Mouse (Mus musculus): ENCODE measurements around the gene Ros1. TPM values are rescaled to one million over a fixed set of nuclear protein-coding genes. Genes with fewer than 3 reads are reported as not detected.
A peak's percentile ranks its signal among the peaks of the same experiment; 100 is the strongest.

Ros1 gene
- polyA plus RNA-seq, 1 experiment from 2014 or later: 1.2 TPM

DNA sequence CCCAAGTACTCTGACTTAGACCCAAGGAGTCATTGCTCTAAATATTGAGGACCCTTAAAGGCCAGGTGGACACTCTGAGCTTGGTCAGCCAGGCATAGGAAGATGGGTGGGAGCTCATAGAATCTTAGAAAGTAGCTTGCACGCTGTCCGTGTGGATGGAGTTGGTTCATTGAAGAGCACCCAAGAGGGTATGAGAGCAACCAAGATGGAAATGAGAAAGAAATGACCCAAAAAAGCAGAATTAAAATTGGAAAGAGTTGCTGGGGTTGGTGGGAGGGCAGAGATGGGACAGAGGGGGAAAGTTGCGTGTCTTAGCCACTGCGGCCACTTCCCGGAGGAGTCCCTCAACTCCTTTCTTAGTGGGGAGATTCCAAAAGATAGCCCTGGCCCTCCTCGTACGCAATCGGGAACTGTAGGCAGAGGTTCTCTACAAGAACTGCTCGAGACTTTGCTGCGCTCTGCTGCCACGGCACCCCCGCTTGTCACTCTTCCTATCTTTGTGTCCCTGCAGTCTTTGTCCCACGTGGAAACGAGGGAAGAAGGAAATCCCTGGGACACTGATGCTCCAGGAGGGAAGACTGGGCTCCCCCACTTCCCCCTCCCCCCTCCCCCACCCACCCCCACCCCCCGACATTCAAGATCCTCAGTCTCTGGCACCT, 173.2 kb downstream of the Ros1 start:
- Histone ChIP-seq H3K27me3 (ENCODE audit: control insufficient read depth, insufficient read depth, low read length) (peaks cover 57% of the 10 kb centered on the region), H3K9me3 (replicated peaks; ENCODE audit: control insufficient read depth, low read length) (no peaks in the 10 kb centered on the region), H3K4me3 (replicated peaks; ENCODE audit: low read length) (peak overlapping the region; percentile 48), H3K4me1 (ENCODE audit: control insufficient read depth, insufficient read depth, low read length) (peaks cover 7% of the 10 kb centered on the region), H3K4me2 (ENCODE audit: low read depth, low read length) (peak overlapping the region; percentile 62), H3K27ac (ENCODE audit: low read length) (no peak overlapping the region), H3K36me3 (ENCODE audit: control insufficient read depth, insufficient read depth, low read length) (no peaks in the 10 kb centered on the region), H3K9ac (ENCODE audit: low read length) (no peak overlapping the region)
- 1% methylated on average over 14 of the region's 15 CpGs for WGBS
- ATAC-seq (ENCODE audit: insufficient read depth, low FRiP score): no peak; the same call in 1 of the 2 replicates

DNA sequence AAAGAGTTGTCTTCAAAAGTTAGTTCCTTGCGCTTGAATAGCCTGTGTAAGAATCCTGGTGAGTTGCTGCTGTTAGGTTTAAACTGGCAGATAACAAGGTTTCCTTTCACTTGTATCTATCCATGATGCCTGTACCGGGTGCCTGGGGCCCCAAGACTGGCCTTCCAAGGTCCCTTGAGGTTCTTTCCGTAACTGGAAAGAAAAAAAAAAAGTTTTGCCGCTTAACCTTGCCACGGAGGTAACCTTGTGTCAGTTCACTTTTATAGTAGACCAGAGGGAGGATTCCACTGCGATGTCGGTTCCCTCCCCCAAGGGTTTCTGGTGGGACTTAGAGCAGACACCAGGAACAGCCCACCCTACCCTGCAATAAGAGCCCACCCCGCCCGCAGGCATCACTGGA, 173.8 kb downstream of the Ros1 start:
- 2% methylated on average over 9 of the region's 9 CpGs for WGBS
- Histone ChIP-seq H3K36me3 (ENCODE audit: control insufficient read depth, insufficient read depth, low read length) (no peaks in the 10 kb centered on the region), H3K9ac (ENCODE audit: low read length) (no peak overlapping the region), H3K4me2 (ENCODE audit: low read depth, low read length) (no peak overlapping the region), H3K4me1 (ENCODE audit: control insufficient read depth, insufficient read depth, low read length) (peaks cover 7% of the 10 kb centered on the region), H3K27me3 (ENCODE audit: control insufficient read depth, insufficient read depth, low read length) (peaks cover 54% of the 10 kb centered on the region), H3K27ac (ENCODE audit: low read length) (no peak overlapping the region), H3K4me3 (replicated peaks; ENCODE audit: low read length) (no peak overlapping the region), H3K9me3 (replicated peaks; ENCODE audit: control insufficient read depth, low read length) (no peaks in the 10 kb centered on the region)
- ATAC-seq (ENCODE audit: insufficient read depth, low FRiP score): no peak

DNA sequence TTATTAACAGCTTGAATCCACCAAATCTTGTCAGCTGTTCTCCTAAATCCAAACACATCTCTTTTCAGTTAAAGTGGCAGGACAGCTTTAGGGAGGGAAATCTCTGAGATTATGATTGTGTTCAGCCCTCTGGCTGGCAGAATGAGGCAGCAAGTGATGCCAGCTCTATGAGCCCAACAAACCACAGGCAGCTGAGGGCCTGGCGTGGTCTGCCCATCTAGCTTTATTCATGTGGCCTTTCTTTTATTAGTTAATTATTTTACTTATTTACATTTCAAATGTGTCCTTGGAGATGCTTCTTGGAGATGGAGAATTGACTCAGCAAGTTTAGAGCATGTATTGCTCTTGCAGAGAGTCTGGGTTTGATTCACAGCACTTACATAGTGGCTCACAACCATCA, 176.6 kb downstream of the Ros1 start:
- no peaks in the 10 kb centered on the region for H3K9me3 ChIP-seq (replicated peaks; ENCODE audit: control insufficient read depth, low read length)
- no peak overlapping the region for H3K9ac ChIP-seq (ENCODE audit: low read length)
- H3K36me3 ChIP-seq (ENCODE audit: control insufficient read depth, insufficient read depth, low read length): no peaks in the 10 kb centered on the region
- H3K27ac ChIP-seq (ENCODE audit: low read length): no peak overlapping the region
- H3K4me1 ChIP-seq (ENCODE audit: control insufficient read depth, insufficient read depth, low read length): peaks cover 7% of the 10 kb centered on the region
- H3K4me2 ChIP-seq (ENCODE audit: low read depth, low read length): no peak overlapping the region
- WGBS: 75% methylated on average over 1 of the region's 1 CpGs
- no peak for ATAC-seq (ENCODE audit: insufficient read depth, low FRiP score)
- no peak overlapping the region for H3K4me3 ChIP-seq (replicated peaks; ENCODE audit: low read length)
- H3K27me3 ChIP-seq (ENCODE audit: control insufficient read depth, insufficient read depth, low read length): peaks cover 28% of the 10 kb centered on the region

Small RNAs within 50 kb of the gene (microRNA-seq; reads per million reads assigned to microRNA genes)
- not detected for gene Gm24084

Other genes starting within 250 kb of the Ros1 start
- gene Vgll2, start 172.7 kb downstream of the Ros1 start, polyA plus RNA-seq (2015; fragmentation: Nextera tagmentation; extraction: Ambion mirVana): 2.6 TPM in 1 of 2 replicates, not detected in the other
- gene Dcbld1, start 38.4 kb upstream of the Ros1 start, polyA plus RNA-seq (2015; fragmentation: Nextera tagmentation; extraction: Ambion mirVana): 33.2 and 36.6 TPM in 2 replicates
- gene Gm26741, start 163.5 kb upstream of the Ros1 start, polyA plus RNA-seq (2015; fragmentation: Nextera tagmentation; extraction: Ambion mirVana): not detected in 2 replicates
- gene Gopc, start 186.9 kb upstream of the Ros1 start, polyA plus RNA-seq (2015; fragmentation: Nextera tagmentation; extraction: Ambion mirVana): 17.2 and 17.8 TPM in 2 replicates
- gene Nepn, start 193.7 kb upstream of the Ros1 start, polyA plus RNA-seq (2015; fragmentation: Nextera tagmentation; extraction: Ambion mirVana): 3.9 and 6.0 TPM in 2 replicates
- 10.3 and 12.7 TPM in 2 replicates for gene Nus1, start 222.3 kb upstream of the Ros1 start, polyA plus RNA-seq (2015; fragmentation: Nextera tagmentation; extraction: Ambion mirVana)